Mouse (Mus musculus) C2C12 (cell line): ENCODE data around the gene Atxn7l1. TPM values are rescaled to one million over a fixed set of nuclear protein-coding genes. Genes with fewer than 3 reads are reported as not detected.

Experiments used
- H3K27me3 ChIP-seq: one replicate; pipeline ENCODE4 v1.6.1; 2011; ENCODE audit not compliant: control insufficient read depth, insufficient read depth, insufficient read length
- H3K36me3 ChIP-seq: one replicate; pipeline ENCODE4 v1.6.1; 2011; ENCODE audit not compliant: control insufficient read depth, insufficient read depth
- H3K4me3 ChIP-seq: one replicate; pipeline ENCODE4 v1.5.1; 2011; ENCODE audit warnings: mild to moderate bottlenecking, control low read depth; ENCODE audit not compliant: poor library complexity, insufficient read depth, severe bottlenecking
- H3K79me2 ChIP-seq: one replicate; pipeline ENCODE4 v1.6.1; 2011; ENCODE audit not compliant: control insufficient read depth, insufficient read depth
- H3K79me3 ChIP-seq: one replicate; pipeline ENCODE4 v1.6.1; 2011; ENCODE audit warnings: low read depth, control low read depth
- H3ac ChIP-seq: one replicate; pipeline ENCODE3; 2011; ENCODE audit warnings: low read depth; ENCODE audit not compliant: control insufficient read depth, insufficient read length
- CEBPB ChIP-seq: IDR thresholded peaks from one replicate; pipeline ENCODE4 v1.6.1; 2011; ENCODE audit warnings: low read depth, mild to moderate bottlenecking, control low read depth, moderate library complexity
- CTCF ChIP-seq: IDR thresholded peaks from one replicate; pipeline ENCODE4 v1.5.1; 2011; ENCODE audit not compliant: control insufficient read depth, insufficient read depth, insufficient read length
- FOSL1 ChIP-seq: IDR thresholded peaks from one replicate; pipeline ENCODE4 v1.8.0; 2011; ENCODE audit warnings: mild to moderate bottlenecking, low read length; ENCODE audit not compliant: poor library complexity, insufficient read depth, severe bottlenecking
- MAX ChIP-seq: IDR thresholded peaks from one replicate; pipeline ENCODE4 v1.6.1; 2011; ENCODE audit warnings: mild to moderate bottlenecking, control low read depth
- MYOD1 ChIP-seq: IDR thresholded peaks from one replicate; pipeline ENCODE4 v1.6.1; 2011; ENCODE audit warnings: low read depth; ENCODE audit not compliant: control insufficient read depth, insufficient read length
- MYOG ChIP-seq: IDR thresholded peaks from one replicate; pipeline ENCODE4 v1.6.1; 2011; ENCODE audit not compliant: control insufficient read depth, insufficient read length; ENCODE audit errors: extremely low read depth
- USF1 ChIP-seq: IDR thresholded peaks from one replicate; pipeline ENCODE4 v1.6.1; 2011; ENCODE audit warnings: low read depth, mild to moderate bottlenecking, control low read depth, moderate library complexity
- polyA plus RNA-seq: library from polyadenylated mRNA; unstranded; fragments of >200 nt; fragmentation: generic; extraction: Trizol; gene quantifications from one replicate; pipeline ENCODE4 v1.2.1, GENCODE M21; 2012; ENCODE audit warnings: missing spikeins

Gene Atxn7l1
- polyA plus RNA-seq, 1 experiment, result 14.6 TPM

DNA sequence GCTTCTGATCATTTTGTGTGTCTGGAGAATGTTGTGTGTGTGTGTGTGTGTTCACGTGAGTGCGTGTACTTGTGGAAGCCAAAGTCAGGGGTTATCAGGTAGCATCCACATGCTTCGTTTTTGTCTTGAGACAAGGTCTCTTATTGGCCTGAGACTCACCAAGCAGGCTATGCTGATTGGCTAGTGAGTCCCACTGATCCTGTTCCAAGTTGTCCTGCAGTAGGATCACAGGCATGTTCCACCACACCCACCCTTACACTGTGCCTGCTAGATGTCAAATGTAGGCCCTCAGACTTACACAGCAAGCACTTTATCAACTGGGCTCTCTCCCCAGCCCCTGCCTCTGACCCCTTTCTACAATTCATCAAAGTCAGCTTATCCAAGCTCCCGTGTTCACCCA lies 187.9 kb downstream of the Atxn7l1 start:
- no peaks in the 10 kb centered on the region for H3K79me2 ChIP-seq
- no peak overlapping the region for H3ac ChIP-seq
- H3K4me3 ChIP-seq, result no peak overlapping the region
- H3K36me3 ChIP-seq, result no peaks in the 10 kb centered on the region
- no peaks in the 10 kb centered on the region for H3K79me3 ChIP-seq
- TF ChIP-seq USF1 (no peak), MYOG (no peak), MAX (no peak)
- no peaks in the 10 kb centered on the region for H3K27me3 ChIP-seq

- H3ac ChIP-seq, result no peak overlapping the region
- no peaks in the 10 kb centered on the region for H3K79me2 ChIP-seq
- TF ChIP-seq CTCF (no peak), FOSL1 (no peak), USF1 (no peak), MYOD1 (no peak), MAX (no peak), CEBPB (no peak), MYOG (no peak)
- no peak overlapping the region for H3K4me3 ChIP-seq
- H3K79me3 ChIP-seq, result no peaks in the 10 kb centered on the region
- H3K27me3 ChIP-seq, result no peaks in the 10 kb centered on the region
- H3K36me3 ChIP-seq, result no peaks in the 10 kb centered on the region
These were observed 189.2 kb downstream of the Atxn7l1 start for GRCm38 (mm10) chr12:33336561-33337125.

DNA sequence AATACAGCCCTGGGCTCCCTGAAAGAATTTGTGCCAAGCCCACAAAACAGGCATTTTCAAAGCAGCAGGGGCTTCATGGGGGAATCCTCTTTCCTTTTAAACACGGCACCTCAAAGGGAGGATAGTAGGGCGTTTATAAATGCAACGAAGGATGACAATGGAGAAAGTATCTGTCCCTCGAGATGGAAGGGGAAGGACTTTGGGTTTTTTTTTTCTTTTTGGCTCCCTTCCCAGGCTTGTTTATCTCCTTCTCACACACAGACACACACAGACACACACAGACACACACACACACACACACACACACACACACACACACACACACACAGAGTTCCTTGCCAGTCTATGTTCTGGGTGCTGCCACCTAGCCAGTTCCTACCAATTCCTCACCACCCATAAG lies 189.8 kb downstream of the Atxn7l1 start:
- Histone ChIP-seq H3K36me3 (no peaks in the 10 kb centered on the region), H3K27me3 (no peaks in the 10 kb centered on the region), H3K79me2 (no peaks in the 10 kb centered on the region), H3K4me3 (no peak overlapping the region), H3ac (no peak overlapping the region), H3K79me3 (no peaks in the 10 kb centered on the region)
- TF ChIP-seq MYOG (no peak), MAX (no peak), FOSL1 (no peak), USF1 (no peak), MYOD1 (no peak), CEBPB (no peak), CTCF (no peak)

DNA sequence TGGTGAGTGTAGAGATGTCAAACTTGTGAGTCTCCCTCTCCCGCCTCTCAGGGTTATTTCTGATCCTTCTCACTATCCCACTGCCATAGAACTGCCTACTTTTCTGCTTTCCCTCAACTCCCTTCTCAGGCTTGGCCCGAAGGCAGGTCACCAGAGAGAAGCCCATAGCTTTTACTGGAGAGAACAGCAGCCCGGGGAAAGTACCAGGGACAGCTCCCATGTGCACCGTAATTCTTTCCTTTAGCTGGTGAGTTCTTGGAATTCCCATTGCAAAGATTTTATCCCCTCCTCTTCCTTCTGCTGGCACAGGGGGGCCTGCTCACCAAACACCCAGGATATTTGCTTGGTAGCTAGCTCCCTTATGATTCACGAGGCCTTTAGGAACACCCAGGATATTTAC lies 190.7 kb downstream of the Atxn7l1 start:
- Histone ChIP-seq H3K27me3 (no peaks in the 10 kb centered on the region), H3K4me3 (no peak overlapping the region)
- TF ChIP-seq MYOG, result no peak
- TF ChIP-seq MAX, result no peak
- no peak for TF ChIP-seq FOSL1

GRCm38 (mm10) chr12:33339822-33340221 lies 192.3 kb downstream of the Atxn7l1 start:
- no peak overlapping the region for H3ac ChIP-seq
- no peaks in the 10 kb centered on the region for H3K36me3 ChIP-seq
- TF ChIP-seq MYOD1 (no peak), MAX (no peak), USF1 (no peak)
- H3K27me3 ChIP-seq, result no peaks in the 10 kb centered on the region
- no peaks in the 10 kb centered on the region for H3K79me2 ChIP-seq
- H3K79me3 ChIP-seq, result no peaks in the 10 kb centered on the region
- no peak overlapping the region for H3K4me3 ChIP-seq

More for the DNA sequence above, 190.7 kb downstream of the Atxn7l1 start:
- no peaks in the 10 kb centered on the region for H3K79me2 ChIP-seq
- no peaks in the 10 kb centered on the region for H3K79me3 ChIP-seq
- H3K36me3 ChIP-seq, result no peaks in the 10 kb centered on the region
- no peak overlapping the region for H3ac ChIP-seq

DNA sequence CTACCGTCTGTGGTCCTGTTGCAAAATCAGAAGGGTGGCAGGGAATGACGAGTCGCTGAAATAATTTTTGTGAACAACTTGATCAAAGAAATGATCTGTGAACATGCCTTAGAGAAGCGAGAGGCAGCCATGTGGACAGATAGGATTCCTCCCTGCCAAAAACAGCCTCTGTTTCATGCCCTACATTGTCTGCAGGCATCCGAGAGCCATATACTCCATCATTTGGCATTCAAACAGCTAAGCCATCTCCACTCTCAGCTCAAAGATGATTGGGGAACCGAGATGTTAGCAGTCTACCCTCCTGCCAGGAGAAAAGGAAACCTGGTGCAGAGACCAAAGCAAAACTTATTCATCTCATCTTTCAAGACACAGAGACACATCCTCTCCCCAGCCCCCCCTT lies 193.2 kb downstream of the Atxn7l1 start:
- H3K36me3 ChIP-seq, result no peaks in the 10 kb centered on the region
- no peaks in the 10 kb centered on the region for H3K79me2 ChIP-seq
- H3ac ChIP-seq, result no peak overlapping the region
- H3K4me3 ChIP-seq, result no peak overlapping the region
- H3K27me3 ChIP-seq, result no peaks in the 10 kb centered on the region
- no peaks in the 10 kb centered on the region for H3K79me3 ChIP-seq
- TF ChIP-seq MYOG, result no peak
- no peak for TF ChIP-seq CTCF
- no peak for TF ChIP-seq USF1
- no peak for TF ChIP-seq MYOD1
- no peak for TF ChIP-seq FOSL1
- TF ChIP-seq MAX, result no peak
- no peak for TF ChIP-seq CEBPB

DNA sequence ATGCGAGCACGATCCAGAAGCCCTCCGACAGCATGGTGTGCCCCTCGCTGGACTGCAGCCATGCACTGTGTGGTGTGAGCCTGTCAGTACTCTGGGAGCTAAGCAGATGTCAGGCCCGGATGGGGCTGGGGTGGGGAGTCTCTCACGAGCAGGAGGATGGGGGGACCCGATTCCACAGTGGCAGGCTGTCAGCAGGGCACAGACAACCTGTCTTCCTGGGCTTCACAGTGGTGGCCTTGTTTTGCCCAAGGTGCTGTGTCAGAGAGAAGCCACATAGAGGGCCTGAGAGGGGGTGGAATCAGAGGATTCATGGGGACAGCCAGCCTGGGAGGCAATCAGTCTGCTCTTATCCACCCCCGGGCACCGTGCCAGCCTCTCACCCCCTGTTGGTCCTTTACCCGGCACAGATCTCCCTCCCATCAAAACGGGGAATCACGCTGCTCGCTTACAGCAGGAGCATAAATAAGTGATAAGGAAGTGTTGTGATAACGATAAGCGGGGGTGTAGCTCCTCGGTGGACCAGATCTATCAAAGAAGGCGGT lies 193.9 kb downstream of the Atxn7l1 start:
- Histone ChIP-seq H3K36me3 (no peaks in the 10 kb centered on the region), H3ac (no peak overlapping the region), H3K79me2 (no peaks in the 10 kb centered on the region), H3K4me3 (no peak overlapping the region), H3K79me3 (no peaks in the 10 kb centered on the region), H3K27me3 (no peaks in the 10 kb centered on the region)
- no peak for TF ChIP-seq CTCF
- TF ChIP-seq MYOD1, result no peak
- TF ChIP-seq MYOG, result no peak
- no peak for TF ChIP-seq USF1
- no peak for TF ChIP-seq MAX
- TF ChIP-seq CEBPB, result no peak
- TF ChIP-seq FOSL1, result no peak
